Mouse (Mus musculus): Measurements from ENCODE around the gene Zscan21. TPM values are rescaled to one million over a fixed set of nuclear protein-coding genes. Genes with fewer than 3 reads are reported as not detected.
"Not testable (repeated sequence)": the region's sequence is repeated elsewhere in the genome, so short reads cannot be mapped to it uniquely, and the experiment has no call there.

Gene Zscan21
- polyA plus RNA-seq, 1 experiment from 2014 or later: 110 TPM

GRCm38 (mm10) chr5:138094474-138094873 lies 22.2 kb upstream of the Zscan21 start:
- Histone ChIP-seq H3K27me3 (ENCODE audit: control insufficient read depth, insufficient read depth, low read length) (no peaks in the 10 kb centered on the region), H3K4me3 (ENCODE audit: low read depth, low read length) (no peak overlapping the region), H3K4me1 (replicated peaks; ENCODE audit: control insufficient read depth, insufficient read depth, low read length) (no peaks in the 10 kb centered on the region), H3K9ac (ENCODE audit: low read depth, low read length) (no peak overlapping the region), H3K9me3 (ENCODE audit: control insufficient read depth, low read length) (no peaks in the 10 kb centered on the region), H3K27ac (ENCODE audit: low read depth, low read length) (no peak overlapping the region), H3K36me3 (ENCODE audit: control insufficient read depth, insufficient read depth, low read length) (peaks cover 20% of the 10 kb centered on the region; the same call in 1 of the 2 replicates), H3K4me2 (replicated peaks; ENCODE audit: low read depth, low read length) (no peak overlapping the region)
- DNase-seq (ENCODE audit: low spot score) (no peak), ATAC-seq (ENCODE audit: low FRiP score) (no peak)
- 91% methylated on average over 6 of the region's 6 CpGs for WGBS

DNA sequence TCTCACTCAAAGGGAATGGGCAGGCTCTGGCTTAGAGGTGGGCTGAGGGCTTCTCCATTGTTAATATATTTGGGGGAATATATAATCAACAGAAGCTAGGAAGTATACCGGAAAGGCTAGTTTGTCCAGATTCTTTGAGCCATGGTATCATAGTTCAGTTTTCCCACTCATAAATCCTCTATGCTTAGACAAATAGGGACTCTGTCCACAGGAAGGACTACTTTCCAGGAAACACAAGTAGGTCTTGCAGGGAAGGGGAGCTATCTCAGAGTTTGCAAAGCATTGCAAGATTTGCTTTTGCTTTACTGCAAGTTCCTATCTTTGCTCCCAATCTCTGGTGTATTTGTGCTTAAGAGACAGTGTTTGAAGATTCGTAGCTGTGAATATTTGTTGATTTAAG lies 11.7 kb upstream of the Zscan21 start:
- Histone ChIP-seq H3K9ac (ENCODE audit: low read depth, low read length) (no peak overlapping the region), H3K4me2 (replicated peaks; ENCODE audit: low read depth, low read length) (no peak overlapping the region), H3K27ac (ENCODE audit: low read depth, low read length) (no peak overlapping the region), H3K4me1 (replicated peaks; ENCODE audit: control insufficient read depth, insufficient read depth, low read length) (no peaks in the 10 kb centered on the region), H3K9me3 (ENCODE audit: control insufficient read depth, low read length) (no peaks in the 10 kb centered on the region), H3K27me3 (ENCODE audit: control insufficient read depth, insufficient read depth, low read length) (no peaks in the 10 kb centered on the region), H3K36me3 (ENCODE audit: control insufficient read depth, insufficient read depth, low read length) (peaks cover 15% of the 10 kb centered on the region), H3K4me3 (ENCODE audit: low read depth, low read length) (no peak overlapping the region)
- whole genome bisulfite sequencing: 91% methylated on average over 2 of the region's 2 CpGs
- DNase-seq (ENCODE audit: low spot score) (no peak), ATAC-seq (ENCODE audit: low FRiP score) (no peak)

DNA sequence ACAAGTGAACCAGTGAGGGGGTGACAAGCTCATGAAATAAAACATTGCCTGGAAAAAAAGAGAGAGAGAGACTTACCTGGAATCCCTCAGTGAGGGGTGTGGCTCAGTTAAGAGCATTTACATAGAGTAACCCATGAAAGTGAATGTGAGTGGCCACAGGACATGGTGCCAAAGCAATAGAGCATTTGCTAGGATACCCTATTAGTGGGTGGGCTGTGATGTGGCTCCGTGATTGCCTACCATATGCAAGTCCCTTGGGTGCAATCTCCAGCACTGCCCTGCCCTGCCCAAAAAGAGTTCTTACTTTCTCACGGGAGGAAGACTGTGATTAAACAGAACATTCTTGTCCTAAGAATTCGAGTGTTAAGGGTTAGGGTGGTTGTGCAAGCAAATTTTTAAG lies 9.6 kb upstream of the Zscan21 start:
- Histone ChIP-seq H3K4me1 (replicated peaks; ENCODE audit: control insufficient read depth, insufficient read depth, low read length) (no peaks in the 10 kb centered on the region), H3K36me3 (ENCODE audit: control insufficient read depth, insufficient read depth, low read length) (0 out of 2 replicates have a peak, but pooled peaks cover 2% of the 10 kb centered on the region), H3K4me2 (replicated peaks; ENCODE audit: low read depth, low read length) (no peak overlapping the region), H3K9ac (ENCODE audit: low read depth, low read length) (no peak overlapping the region), H3K9me3 (ENCODE audit: control insufficient read depth, low read length) (no peaks in the 10 kb centered on the region), H3K4me3 (ENCODE audit: low read depth, low read length) (no peak overlapping the region), H3K27ac (ENCODE audit: low read depth, low read length) (no peak overlapping the region), H3K27me3 (ENCODE audit: control insufficient read depth, insufficient read depth, low read length) (no peaks in the 10 kb centered on the region)
- ATAC-seq (ENCODE audit: low FRiP score) (no peak), DNase-seq (ENCODE audit: low spot score) (no peak)
- 80% methylated on average over 3 of the region's 3 CpGs for whole genome bisulfite sequencing

- not testable (repeated sequence) for H3K36me3 ChIP-seq (ENCODE audit: control insufficient read depth, insufficient read depth, low read length); H3K9me3 ChIP-seq (ENCODE audit: control insufficient read depth, low read length); ATAC-seq (ENCODE audit: low FRiP score); H3K9ac ChIP-seq (ENCODE audit: low read depth, low read length); H3K4me1 ChIP-seq (replicated peaks; ENCODE audit: control insufficient read depth, insufficient read depth, low read length); DNase-seq (ENCODE audit: low spot score); H3K27ac ChIP-seq (ENCODE audit: low read depth, low read length); H3K4me3 ChIP-seq (ENCODE audit: low read depth, low read length); H3K4me2 ChIP-seq (replicated peaks; ENCODE audit: low read depth, low read length); H3K27me3 ChIP-seq (ENCODE audit: control insufficient read depth, insufficient read depth, low read length)
- 66% methylated on average over 4 of the region's 4 CpGs for WGBS
Observed at GRCm38 (mm10) chr5:138109847-138110396, 6.8 kb upstream of the Zscan21 start.

DNA sequence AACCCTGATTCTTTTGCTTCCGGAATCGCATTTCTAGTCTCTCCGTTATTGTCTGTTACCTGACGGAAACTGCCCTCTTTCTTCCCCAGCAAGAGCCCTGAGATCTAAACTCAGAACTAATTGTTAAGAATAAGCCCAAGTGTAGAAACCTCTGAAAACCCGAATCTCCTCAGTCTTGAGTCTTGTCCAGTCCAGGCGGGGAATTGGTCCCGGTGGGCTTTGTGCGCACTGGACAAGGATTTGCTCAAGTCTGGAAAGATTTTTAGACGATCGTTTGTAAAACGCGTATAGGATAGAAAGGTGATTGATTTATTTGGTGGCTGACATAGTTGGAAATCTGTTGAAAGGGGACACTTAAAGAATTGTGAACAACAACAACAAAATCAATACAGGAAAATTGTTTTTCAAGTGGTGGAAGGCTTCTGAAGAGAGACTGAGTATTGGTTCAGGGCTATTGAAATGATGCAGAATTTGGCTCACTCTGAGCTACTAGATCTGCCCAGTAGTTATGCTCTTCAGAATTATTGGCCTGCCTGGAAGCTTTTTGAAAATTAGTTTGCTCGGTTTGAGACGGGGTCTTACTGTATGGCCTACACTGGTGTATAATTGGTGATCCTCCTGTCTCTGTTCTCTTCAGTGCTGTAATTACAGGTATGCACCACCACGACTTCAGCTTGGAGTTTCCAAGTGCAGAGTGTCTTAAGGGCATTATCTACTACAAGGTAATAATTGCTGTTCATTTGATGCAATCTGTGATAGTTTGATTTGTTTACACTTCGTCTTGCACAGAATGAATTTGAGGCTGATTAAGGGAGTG lies 704 bp downstream of the Zscan21 start:
- peak overlapping the region; percentile 58 for H3K9ac ChIP-seq (ENCODE audit: low read depth, low read length)
- no peaks in the 10 kb centered on the region for H3K36me3 ChIP-seq (ENCODE audit: control insufficient read depth, insufficient read depth, low read length)
- H3K27ac ChIP-seq (ENCODE audit: low read depth, low read length): peak overlapping the region; percentile 78
- H3K4me3 ChIP-seq (ENCODE audit: low read depth, low read length): peak overlapping the region; percentile 52
- H3K4me1 ChIP-seq (replicated peaks; ENCODE audit: control insufficient read depth, insufficient read depth, low read length): peaks cover 2% of the 10 kb centered on the region; the same call in 1 of the 2 replicates
- peak; percentile 30 for DNase-seq (ENCODE audit: low spot score)
- no peaks in the 10 kb centered on the region for H3K27me3 ChIP-seq (ENCODE audit: control insufficient read depth, insufficient read depth, low read length)
- peak overlapping the region; percentile 48 for H3K4me2 ChIP-seq (replicated peaks; ENCODE audit: low read depth, low read length)
- no peaks in the 10 kb centered on the region for H3K9me3 ChIP-seq (ENCODE audit: control insufficient read depth, low read length)
- ATAC-seq (ENCODE audit: low FRiP score): peak; percentile 64
- WGBS: 13% methylated on average over 16 of the region's 16 CpGs

DNA sequence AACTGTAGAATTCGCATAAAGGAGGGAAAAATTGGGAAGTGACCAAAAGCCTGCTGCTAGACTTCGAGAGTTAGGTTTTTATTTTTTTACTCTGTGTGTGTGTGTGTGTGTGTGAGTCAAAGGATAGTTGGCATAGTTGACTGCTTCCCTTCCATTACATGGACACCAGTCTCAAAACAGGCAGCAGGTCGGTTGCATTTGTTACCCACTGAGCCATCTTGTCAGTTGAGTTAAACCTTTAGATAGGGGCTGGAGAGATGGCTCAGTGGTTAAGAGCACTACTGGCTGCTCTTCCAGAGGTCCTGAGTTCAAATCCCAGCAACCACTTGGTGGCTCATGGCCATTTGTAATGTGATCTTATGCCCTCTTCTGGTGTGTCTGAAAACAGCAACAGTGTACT lies 1.3 kb downstream of the Zscan21 start:
- no peak overlapping the region for H3K27ac ChIP-seq (ENCODE audit: low read depth, low read length)
- peak overlapping the region; percentile 58; the same call in 1 of the 2 replicates for H3K9ac ChIP-seq (ENCODE audit: low read depth, low read length)
- ATAC-seq (ENCODE audit: low FRiP score): no peak
- H3K4me1 ChIP-seq (replicated peaks; ENCODE audit: control insufficient read depth, insufficient read depth, low read length): peaks cover 2% of the 10 kb centered on the region; the same call in 1 of the 2 replicates
- H3K4me3 ChIP-seq (ENCODE audit: low read depth, low read length): peak overlapping the region; percentile 52
- H3K9me3 ChIP-seq (ENCODE audit: control insufficient read depth, low read length): no peaks in the 10 kb centered on the region
- no peaks in the 10 kb centered on the region for H3K27me3 ChIP-seq (ENCODE audit: control insufficient read depth, insufficient read depth, low read length)
- DNase-seq (ENCODE audit: low spot score): no peak
- H3K4me2 ChIP-seq (replicated peaks; ENCODE audit: low read depth, low read length): peak overlapping the region; percentile 48
- 0 out of 2 replicates have a peak, but pooled peaks cover 2% of the 10 kb centered on the region for H3K36me3 ChIP-seq (ENCODE audit: control insufficient read depth, insufficient read depth, low read length)
- 95% methylated on average over 3 of the region's 3 CpGs for WGBS

DNA sequence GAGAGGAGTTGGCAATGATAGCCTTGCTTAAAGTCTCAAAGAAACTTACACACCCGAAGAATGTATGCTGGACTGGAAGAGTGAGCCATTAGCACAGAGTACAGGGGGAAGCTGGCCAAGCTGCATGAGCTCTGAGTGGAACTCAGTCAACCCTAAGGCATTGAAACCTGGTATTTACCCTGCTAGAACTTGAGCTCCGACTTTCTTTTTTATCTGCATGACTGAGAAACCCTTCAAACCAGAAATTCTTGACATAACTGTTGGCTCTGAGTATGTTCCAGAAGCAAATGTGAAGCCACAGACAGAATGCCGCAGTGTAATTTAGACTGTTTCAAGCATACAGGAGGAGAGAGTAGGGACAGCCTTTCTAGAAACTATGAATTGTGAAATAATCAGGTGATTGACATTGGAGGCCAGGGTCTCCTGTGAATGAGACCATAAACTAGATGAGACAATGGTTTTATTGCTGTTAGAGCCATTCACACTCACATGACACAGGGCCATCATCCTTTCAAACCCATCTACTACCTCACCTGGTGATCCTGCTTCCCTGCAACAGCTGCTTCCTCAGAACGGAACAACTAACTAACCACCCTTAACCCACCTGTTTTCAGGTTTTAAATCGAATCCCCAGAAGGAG lies 15.8 kb downstream of the Zscan21 start:
- DNase-seq (ENCODE audit: low spot score) (no peak), ATAC-seq (ENCODE audit: low FRiP score) (no peak)
- no peaks in the 10 kb centered on the region for H3K9me3 ChIP-seq (ENCODE audit: control insufficient read depth, low read length)
- H3K9ac ChIP-seq (ENCODE audit: low read depth, low read length): no peak overlapping the region
- no peak overlapping the region for H3K4me3 ChIP-seq (ENCODE audit: low read depth, low read length)
- no peak overlapping the region for H3K27ac ChIP-seq (ENCODE audit: low read depth, low read length)
- no peaks in the 10 kb centered on the region for H3K27me3 ChIP-seq (ENCODE audit: control insufficient read depth, insufficient read depth, low read length)
- H3K4me2 ChIP-seq (replicated peaks; ENCODE audit: low read depth, low read length): no peak overlapping the region
- H3K36me3 ChIP-seq (ENCODE audit: control insufficient read depth, insufficient read depth, low read length): peaks cover 9% of the 10 kb centered on the region; the same call in 1 of the 2 replicates
- 95% methylated on average over 5 of the region's 5 CpGs for WGBS
- no peaks in the 10 kb centered on the region for H3K4me1 ChIP-seq (replicated peaks; ENCODE audit: control insufficient read depth, insufficient read depth, low read length)

- Histone ChIP-seq H3K4me3 (ENCODE audit: low read depth, low read length) (no peak overlapping the region), H3K4me1 (replicated peaks; ENCODE audit: control insufficient read depth, insufficient read depth, low read length) (no peaks in the 10 kb centered on the region), H3K4me2 (replicated peaks; ENCODE audit: low read depth, low read length) (no peak overlapping the region), H3K9me3 (ENCODE audit: control insufficient read depth, low read length) (no peaks in the 10 kb centered on the region), H3K27me3 (ENCODE audit: control insufficient read depth, insufficient read depth, low read length) (no peaks in the 10 kb centered on the region), H3K36me3 (ENCODE audit: control insufficient read depth, insufficient read depth, low read length) (0 out of 2 replicates have a peak, but pooled peaks cover 2% of the 10 kb centered on the region), H3K27ac (ENCODE audit: low read depth, low read length) (no peak overlapping the region), H3K9ac (ENCODE audit: low read depth, low read length) (no peak overlapping the region)
- ATAC-seq (ENCODE audit: low FRiP score): no peak
- WGBS: 91% methylated on average over 4 of the region's 4 CpGs
- no peak for DNase-seq (ENCODE audit: low spot score)
Observed at GRCm38 (mm10) chr5:138137257-138137656, 20.6 kb downstream of the Zscan21 start.

Measured in hindbrain, embryonic 11.5 days (tissue).